Mouse (Mus musculus): ENCODE data around the gene Rnf151. TPM values are rescaled to one million over a fixed set of nuclear protein-coding genes. Genes with fewer than 3 reads are reported as not detected.
"Not testable (repeated sequence)": the region's sequence is repeated elsewhere in the genome, so short reads cannot be mapped to it uniquely, and the experiment has no call there.

Rnf151 gene
- polyA plus RNA-seq, 1 experiment from 2014 or later, result 0.25 TPM

DNA sequence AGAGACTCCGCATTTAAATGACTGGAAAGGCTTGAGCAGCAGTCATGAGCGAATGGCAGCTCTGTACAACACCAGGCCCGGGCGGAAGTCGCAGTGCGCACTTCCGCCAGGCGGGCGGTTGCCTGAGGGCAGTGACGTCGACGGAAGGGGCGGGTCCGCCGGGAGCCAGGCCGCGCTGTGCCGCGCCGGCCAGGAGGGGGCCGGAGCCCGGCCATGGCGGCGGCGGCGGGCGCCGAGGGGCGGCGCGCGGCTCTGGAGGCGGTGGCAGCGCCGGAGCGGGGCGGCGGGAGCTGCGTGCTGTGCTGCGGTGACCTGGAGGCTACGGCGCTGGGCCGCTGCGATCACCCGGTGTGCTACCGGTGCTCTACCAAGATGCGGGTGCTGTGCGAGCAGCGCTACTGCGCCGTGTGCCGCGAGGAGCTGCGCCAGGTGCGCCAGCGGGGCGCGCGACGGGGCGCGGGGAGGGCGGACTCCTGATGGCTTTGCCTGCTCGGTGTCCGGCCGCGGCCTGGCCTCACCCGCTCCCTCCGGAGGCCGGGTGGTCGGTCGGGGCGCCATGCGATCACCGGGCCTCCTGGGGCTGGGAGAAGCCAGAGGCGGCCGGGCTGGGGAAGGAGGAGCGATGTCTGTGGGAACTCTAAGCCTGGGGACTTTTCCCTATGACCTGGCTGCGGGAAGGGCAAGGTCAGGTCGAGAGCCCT is 48.2 kb downstream of the Rnf151 start, which contains the start of gene Zfp598:
TSS of gene Zfp598 (plus strand) at position 143 of the 701 bp plus-strand sequence.
- DNase-seq (ENCODE audit: low spot score) (peak; percentile 92), ATAC-seq (replicated peaks; ENCODE audit: low FRiP score) (peak; percentile 99)
- Histone ChIP-seq H3K27me3 (replicated peaks; ENCODE audit: control insufficient read depth, insufficient read depth, low read length) (no peaks in the 10 kb centered on the region), H3K4me1 (replicated peaks; ENCODE audit: control insufficient read depth, insufficient read depth, low read length) (peaks cover 38% of the 10 kb centered on the region), H3K27ac (ENCODE audit: low read depth, low read length) (peak within 1 kb of the TSS; percentile 82), H3K9ac (ENCODE audit: low read depth, low read length) (peak within 1 kb of the TSS; percentile 98), H3K9me3 (ENCODE audit: control insufficient read depth, low read length) (no peaks in the 10 kb centered on the region), H3K4me2 (peak within 1 kb of the TSS; percentile 90), H3K4me3 (ENCODE audit: low read depth, low read length) (peak within 1 kb of the TSS; percentile 99), H3K36me3 (ENCODE audit: control insufficient read depth, insufficient read depth, low read length) (no peaks in the 10 kb centered on the region)
- WGBS, result under 1% methylated on average over 73 of the region's 80 CpGs

DNA sequence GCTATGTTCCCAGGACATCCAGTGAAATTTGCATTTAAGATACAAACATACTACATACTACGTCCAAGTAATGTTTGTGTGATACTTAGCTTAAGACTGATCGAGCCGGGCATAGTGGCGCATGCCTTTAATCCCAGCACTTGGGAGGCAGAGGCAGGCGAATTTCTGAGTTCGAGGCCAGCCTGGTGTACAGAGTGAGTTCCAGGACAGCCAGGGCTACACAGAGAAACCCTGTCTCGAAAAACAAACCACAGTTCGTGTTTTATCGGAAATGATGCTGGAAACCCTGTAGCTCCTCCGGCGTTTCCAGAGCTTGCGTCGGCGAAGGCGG is 48.7 kb downstream of the Rnf151 start:
- H3K4me1 ChIP-seq (replicated peaks; ENCODE audit: control insufficient read depth, insufficient read depth, low read length), result peaks cover 34% of the 10 kb centered on the region
- H3K4me2 ChIP-seq, result peak overlapping the region; percentile 90
- ATAC-seq (replicated peaks; ENCODE audit: low FRiP score), result peak; percentile 27; the same call in 1 of the 2 replicates
- H3K27ac ChIP-seq (ENCODE audit: low read depth, low read length), result peak overlapping the region; percentile 82; the same call in 1 of the 2 replicates
- H3K9me3 ChIP-seq (ENCODE audit: control insufficient read depth, low read length); DNase-seq (ENCODE audit: low spot score); H3K27me3 ChIP-seq (replicated peaks; ENCODE audit: control insufficient read depth, insufficient read depth, low read length); H3K36me3 ChIP-seq (ENCODE audit: control insufficient read depth, insufficient read depth, low read length): not testable (repeated sequence)
- peak overlapping the region; percentile 99 for H3K4me3 ChIP-seq (ENCODE audit: low read depth, low read length)
- H3K9ac ChIP-seq (ENCODE audit: low read depth, low read length), result peak overlapping the region; percentile 98
- WGBS, result 8% methylated on average over 15 of the region's 15 CpGs

DNA sequence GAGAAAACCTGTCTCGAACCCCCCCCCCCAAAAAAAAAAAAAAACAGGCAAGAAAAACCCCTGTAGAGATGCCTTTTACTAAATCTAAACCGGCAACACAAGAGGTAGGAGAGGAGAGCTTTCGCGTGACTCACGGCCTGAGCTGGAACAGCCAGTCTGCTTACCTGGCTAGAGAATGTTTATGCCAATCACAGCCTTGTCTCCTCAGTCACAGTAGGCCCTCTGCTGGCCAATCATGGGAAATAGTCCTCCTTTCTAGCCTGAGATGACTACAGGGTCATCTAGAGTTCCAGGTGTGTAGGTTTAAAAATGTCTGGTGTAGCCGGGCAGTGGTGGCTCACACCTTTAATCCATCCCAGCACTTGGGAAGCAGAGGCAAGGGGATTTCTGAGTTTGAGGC is 50.4 kb downstream of the Rnf151 start:
- Histone ChIP-seq H3K4me3 (ENCODE audit: low read depth, low read length) (no peak overlapping the region), H3K9me3 (ENCODE audit: control insufficient read depth, low read length) (no peaks in the 10 kb centered on the region), H3K27me3 (replicated peaks; ENCODE audit: control insufficient read depth, insufficient read depth, low read length) (no peaks in the 10 kb centered on the region), H3K4me1 (replicated peaks; ENCODE audit: control insufficient read depth, insufficient read depth, low read length) (peaks cover 28% of the 10 kb centered on the region), H3K9ac (ENCODE audit: low read depth, low read length) (no peak overlapping the region), H3K27ac (ENCODE audit: low read depth, low read length) (no peak overlapping the region), H3K4me2 (no peak overlapping the region), H3K36me3 (ENCODE audit: control insufficient read depth, insufficient read depth, low read length) (no peaks in the 10 kb centered on the region)
- DNase-seq (ENCODE audit: low spot score) (no peak), ATAC-seq (replicated peaks; ENCODE audit: low FRiP score) (no peak)
- WGBS, result 28% methylated on average over 6 of the region's 6 CpGs

DNA sequence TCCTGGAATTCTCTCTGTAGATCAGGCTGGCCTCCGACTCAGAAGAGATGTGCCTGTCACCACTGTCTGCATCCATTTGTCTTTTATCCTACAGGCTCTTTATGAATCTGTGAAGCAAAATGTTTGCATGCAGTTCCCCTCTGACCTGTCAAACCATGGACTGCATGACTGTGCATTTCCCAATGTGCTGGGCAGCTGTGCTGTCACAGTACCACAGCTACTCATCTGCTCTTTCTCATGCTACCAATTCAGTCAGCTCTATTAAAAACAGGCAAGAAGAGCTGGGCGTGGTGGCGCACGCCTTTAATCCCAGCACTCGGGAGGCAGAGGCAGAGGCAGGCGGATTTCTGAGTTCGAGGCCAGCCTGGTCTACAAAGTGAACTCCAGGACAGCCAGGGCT is 50.9 kb downstream of the Rnf151 start:
- H3K36me3 ChIP-seq (ENCODE audit: control insufficient read depth, insufficient read depth, low read length); ATAC-seq (replicated peaks; ENCODE audit: low FRiP score); H3K9ac ChIP-seq (ENCODE audit: low read depth, low read length); H3K27me3 ChIP-seq (replicated peaks; ENCODE audit: control insufficient read depth, insufficient read depth, low read length); H3K4me2 ChIP-seq; H3K27ac ChIP-seq (ENCODE audit: low read depth, low read length); H3K4me3 ChIP-seq (ENCODE audit: low read depth, low read length); H3K9me3 ChIP-seq (ENCODE audit: control insufficient read depth, low read length); DNase-seq (ENCODE audit: low spot score): not testable (repeated sequence)
- H3K4me1 ChIP-seq (replicated peaks; ENCODE audit: control insufficient read depth, insufficient read depth, low read length), result peaks cover 24% of the 10 kb centered on the region
- 55% methylated on average over 7 of the region's 7 CpGs for WGBS

Other genes with a start within 250 kb of the Rnf151 start
- gene E4f1, start 247.8 kb downstream of the Rnf151 start, polyA plus RNA-seq (2014; fragmentation: Nextera tagmentation; extraction: Ambion mirVana), result 20.0 and 23.5 TPM in 2 replicates
- 119 and 123 TPM in 2 replicates for gene Pgp, start 247.7 kb downstream of the Rnf151 start, polyA plus RNA-seq (2014; fragmentation: Nextera tagmentation; extraction: Ambion mirVana)
- gene Bricd5, start 244.2 kb downstream of the Rnf151 start, polyA plus RNA-seq (2014; fragmentation: Nextera tagmentation; extraction: Ambion mirVana), result 0.25 and 0.26 TPM in 2 replicates
- gene Mlst8, start 239.0 kb downstream of the Rnf151 start, polyA plus RNA-seq (2014; fragmentation: Nextera tagmentation; extraction: Ambion mirVana), result 22.3 TPM in 2 replicates
- gene Caskin1, start 229.5 kb downstream of the Rnf151 start, polyA plus RNA-seq (2014; fragmentation: Nextera tagmentation; extraction: Ambion mirVana), result 0.47 and 0.56 TPM in 2 replicates
- 81.0 and 90.7 TPM in 2 replicates for gene Traf7, start 190.1 kb downstream of the Rnf151 start, polyA plus RNA-seq (2014; fragmentation: Nextera tagmentation; extraction: Ambion mirVana)
- gene Rab26, start 183.9 kb downstream of the Rnf151 start, polyA plus RNA-seq (2014; fragmentation: Nextera tagmentation; extraction: Ambion mirVana), result 2.0 and 2.4 TPM in 2 replicates
- gene Pkd1, start 168.2 kb downstream of the Rnf151 start, polyA plus RNA-seq (2014; fragmentation: Nextera tagmentation; extraction: Ambion mirVana), result 8.7 and 12.2 TPM in 2 replicates
- gene Tsc2, start 85.4 kb downstream of the Rnf151 start, polyA plus RNA-seq (2014; fragmentation: Nextera tagmentation; extraction: Ambion mirVana), result 53.5 and 55.2 TPM in 2 replicates
- gene Nthl1, start 85.4 kb downstream of the Rnf151 start, polyA plus RNA-seq (2014; fragmentation: Nextera tagmentation; extraction: Ambion mirVana), result 21.0 and 23.7 TPM in 2 replicates
- gene Slc9a3r2, start 67.7 kb downstream of the Rnf151 start, polyA plus RNA-seq (2014; fragmentation: Nextera tagmentation; extraction: Ambion mirVana), result 23.6 and 25.1 TPM in 2 replicates
- gene Npw, start 59.6 kb downstream of the Rnf151 start, polyA plus RNA-seq (2014; fragmentation: Nextera tagmentation; extraction: Ambion mirVana), result 0.31 and 0.47 TPM in 2 replicates
- gene Zfp598, start 48.4 kb downstream of the Rnf151 start, polyA plus RNA-seq (2014; fragmentation: Nextera tagmentation; extraction: Ambion mirVana), result 37.4 and 38.3 TPM in 2 replicates
- 0.26 and 0.49 TPM in 2 replicates for gene Syngr3, start 28.1 kb downstream of the Rnf151 start, polyA plus RNA-seq (2014; fragmentation: Nextera tagmentation; extraction: Ambion mirVana)
- 64.2 and 74.7 TPM in 2 replicates for gene Gfer, start 21.9 kb downstream of the Rnf151 start, polyA plus RNA-seq (2014; fragmentation: Nextera tagmentation; extraction: Ambion mirVana)
- gene Noxo1, start 21.8 kb downstream of the Rnf151 start, polyA plus RNA-seq (2014; fragmentation: Nextera tagmentation; extraction: Ambion mirVana), result 0.56 and 0.58 TPM in 2 replicates
- gene Tbl3, start 10.4 kb downstream of the Rnf151 start, polyA plus RNA-seq (2014; fragmentation: Nextera tagmentation; extraction: Ambion mirVana), result 102 and 109 TPM in 2 replicates
- 2,083 and 2,225 TPM in 2 replicates for gene Rps2, start 53 bp upstream of the Rnf151 start, polyA plus RNA-seq (2014; fragmentation: Nextera tagmentation; extraction: Ambion mirVana)
- 301 and 321 TPM in 2 replicates for gene Ndufb10, start 6.4 kb upstream of the Rnf151 start, polyA plus RNA-seq (2014; fragmentation: Nextera tagmentation; extraction: Ambion mirVana)
- gene Rpl3l, start 9.8 kb upstream of the Rnf151 start, polyA plus RNA-seq (2014; fragmentation: Nextera tagmentation; extraction: Ambion mirVana), result not detected in 2 replicates
- 30.7 and 31.0 TPM in 2 replicates for gene Msrb1, start 18.6 kb upstream of the Rnf151 start, polyA plus RNA-seq (2014; fragmentation: Nextera tagmentation; extraction: Ambion mirVana)
- 0.41 and 0.45 TPM in 2 replicates for gene Hs3st6, start 34.9 kb upstream of the Rnf151 start, polyA plus RNA-seq (2014; fragmentation: Nextera tagmentation; extraction: Ambion mirVana)
- 1.9 and 3.0 TPM in 2 replicates for gene Meiob, start 86.2 kb upstream of the Rnf151 start, polyA plus RNA-seq (2014; fragmentation: Nextera tagmentation; extraction: Ambion mirVana)
- gene Hagh, start 122.1 kb upstream of the Rnf151 start, polyA plus RNA-seq (2014; fragmentation: Nextera tagmentation; extraction: Ambion mirVana), result 53.8 and 56.3 TPM in 2 replicates
- gene Fahd1, start 132.3 kb upstream of the Rnf151 start, polyA plus RNA-seq (2014; fragmentation: Nextera tagmentation; extraction: Ambion mirVana), result 38.3 and 38.6 TPM in 2 replicates
- gene Igfals, start 147.9 kb upstream of the Rnf151 start, polyA plus RNA-seq (2014; fragmentation: Nextera tagmentation; extraction: Ambion mirVana), result 4.3 and 4.9 TPM in 2 replicates
- 123 and 135 TPM in 2 replicates for gene Nubp2, start 168.3 kb upstream of the Rnf151 start, polyA plus RNA-seq (2014; fragmentation: Nextera tagmentation; extraction: Ambion mirVana)
- 35.0 and 40.9 TPM in 2 replicates for gene Spsb3, start 168.6 kb upstream of the Rnf151 start, polyA plus RNA-seq (2014; fragmentation: Nextera tagmentation; extraction: Ambion mirVana)
- 21.9 and 23.4 TPM in 2 replicates for gene Eme2, start 177.0 kb upstream of the Rnf151 start, polyA plus RNA-seq (2014; fragmentation: Nextera tagmentation; extraction: Ambion mirVana)
- 123 and 129 TPM in 2 replicates for gene Mrps34, start 177.1 kb upstream of the Rnf151 start, polyA plus RNA-seq (2014; fragmentation: Nextera tagmentation; extraction: Ambion mirVana)
- gene Nme3, start 178.4 kb upstream of the Rnf151 start, polyA plus RNA-seq (2014; fragmentation: Nextera tagmentation; extraction: Ambion mirVana), result 70.5 and 76.3 TPM in 2 replicates
- gene Mapk8ip3, start 218.9 kb upstream of the Rnf151 start, polyA plus RNA-seq (2014; fragmentation: Nextera tagmentation; extraction: Ambion mirVana), result 19.8 and 28.0 TPM in 2 replicates
- gene Jpt2, start 242.6 kb upstream of the Rnf151 start, polyA plus RNA-seq (2014; fragmentation: Nextera tagmentation; extraction: Ambion mirVana), result 164 and 168 TPM in 2 replicates